In the genomic region with DNA sequence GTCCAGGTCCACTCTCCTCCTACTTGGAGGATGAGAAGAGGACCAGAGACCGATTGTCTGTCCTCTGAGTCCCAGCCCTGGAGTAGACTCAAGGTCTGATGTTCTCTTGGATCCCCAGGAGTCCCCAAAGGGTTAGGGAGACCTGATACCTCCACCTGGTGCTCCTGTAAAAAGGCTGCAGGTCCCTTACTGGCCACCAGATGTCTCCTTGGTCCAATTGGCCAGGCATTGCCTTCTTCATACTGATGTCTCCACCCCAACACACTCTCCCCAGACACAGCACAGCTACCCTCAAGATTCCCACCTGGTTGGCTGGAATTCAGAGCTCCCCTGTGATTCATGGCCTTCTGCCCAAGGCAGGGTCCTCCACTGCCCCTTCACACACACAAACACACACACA, we compare ENCODE assay signal across 9 mouse cellular contexts. TPM values are rescaled to one million over a fixed set of nuclear protein-coding genes. Genes with fewer than 3 reads are reported as not detected.
DNase-seq lines count a peak whose midpoint lies in the region; ATAC-seq and TF ChIP-seq lines count a peak whose summit lies in the region.
"Had no signal": no experiment of that assay in that cellular context is flagged by ENCODE, and none has a peak within 500 bp of the region (broad histone marks: within the 10 kb centered on the region; RNA-seq: fewer than 3 reads in every experiment).

No protein-coding gene starts in this region.

- H3K4me2 ChIP-seq in liver, embryonic 11.5 days = no peak overlapping the region
- H3K4me2 ChIP-seq: heart, embryonic 15.5 days had no signal

- no peak overlapping the region for H3K27ac ChIP-seq in liver, embryonic 11.5 days (ENCODE audit: low read depth, low read length)
- H3K27ac ChIP-seq in bone marrow, adult 2 months (ENCODE audit: control insufficient read depth, insufficient read depth, low read depth, low read length, poor library complexity) = no peak overlapping the region
- H3K27ac ChIP-seq: heart, embryonic 15.5 days had no signal

- TF ChIP-seq POLR2A in bone marrow, adult 2 months (IDR thresholded peaks at IDR 0.05; ENCODE audit: borderline replicate concordance, control insufficient read depth, low read depth, low read length) = no peak

- H3K4me1 ChIP-seq in liver, embryonic 11.5 days (replicated peaks; ENCODE audit: control insufficient read depth, insufficient read depth, low read length) = peaks cover 10% of the 10 kb centered on the region
- peaks cover 6% of the 10 kb centered on the region; the same call in 1 of the 2 replicates for H3K4me1 ChIP-seq in bone marrow, adult 2 months (ENCODE audit: control insufficient read depth, insufficient read depth, low read length)

- no peak overlapping the region for H3K9ac ChIP-seq in liver, embryonic 11.5 days (ENCODE audit: low read depth, low read length)
- H3K9ac ChIP-seq: heart, embryonic 15.5 days had no signal

- WGBS in liver, embryonic 11.5 days = 31% methylated on average over 1 of the region's 1 CpGs
- WGBS in bone marrow, adult 2 months = 42% methylated on average over 1 of the region's 1 CpGs

- no peaks in the 10 kb centered on the region for H3K9me3 ChIP-seq in liver, embryonic 11.5 days (ENCODE audit: control insufficient read depth, low read length)
- H3K9me3 ChIP-seq: heart, embryonic 15.5 days had no signal

- peaks cover 20% of the 10 kb centered on the region for H3K27me3 ChIP-seq in liver, embryonic 11.5 days (replicated peaks; ENCODE audit: control insufficient read depth, insufficient read depth, low read length)

- peak; percentile 60 to 88 for DNase-seq in adrenal gland, adult (ENCODE audit: inconsistent age in 2 of 2, low spot score in 1 of 2)
- DNase-seq in adrenal gland, adult 8-10 months = no peak
- peak; percentile 64 for DNase-seq in liver
- no peak for DNase-seq in liver, embryonic 11.5 days (ENCODE audit: low spot score)
- peak; percentile 76 for DNase-seq in lung, postnatal 10 days
- DNase-seq in thymus, postnatal 14 days = peak; percentile 75

- no peak overlapping the region for H3K4me3 ChIP-seq in liver, embryonic 11.5 days (ENCODE audit: low read depth, low read length)
- H3K4me3 ChIP-seq in bone marrow, adult 2 months (replicated peaks; ENCODE audit: control insufficient read depth, low read depth, low read length) = no peak overlapping the region
- H3K4me3 ChIP-seq: heart, embryonic 15.5 days had no signal

- H3K36me3 ChIP-seq in liver, embryonic 11.5 days (ENCODE audit: control insufficient read depth, insufficient read depth, low read length) = no peaks in the 10 kb centered on the region
- H3K36me3 ChIP-seq: heart, embryonic 15.5 days had no signal

- TF ChIP-seq CTCF in bone marrow, adult 2 months (IDR thresholded peaks at IDR 0.05; ENCODE audit: control insufficient read depth, insufficient read depth, low read length) = peak; percentile 79

- no peak for ATAC-seq in liver, embryonic 11.5 days (replicated peaks; ENCODE audit: low FRiP score)
- peak; percentile 57 for ATAC-seq in granulocyte monocyte progenitor cell, adult 5-6 weeks (replicated peaks; ENCODE audit: poor library complexity, severe bottlenecking)

RNA-seq across cellular contexts. Expression of a gene that starts 22.8 kb away (rescaled TPM):
- 10 to 100 TPM; 15.2 to 18.4 (median 16.7) TPM for total RNA-seq in adrenal gland, adult 8-10 months (2022)
- polyA plus RNA-seq in liver, embryonic 11.5 days (2014; fragmentation: Nextera tagmentation; extraction: Ambion mirVana) = 15.2 TPM in 2 replicates
- 2.1 and 5.2 TPM in 2 replicates for polyA plus RNA-seq in bone marrow, adult 2 months (2011; ENCODE audit: insufficient read depth, insufficient read length, low replicate concordance, missing spikeins)
- total RNA-seq in granulocyte monocyte progenitor cell, adult 5-6 weeks (2014; fragmentation: Nextera tagmentation) = 13.0 and 15.1 TPM in 2 replicates
- total RNA-seq in granulocyte monocyte progenitor cell, adult 5-6 weeks (2017) = 6.6 and 14.4 TPM in 2 replicates

RNA-seq across cellular contexts. Expression of a gene that starts 22.9 kb away (rescaled TPM):
- 10 to 100 TPM; 34.3 to 43.0 (median 36.2) TPM for total RNA-seq in adrenal gland, adult 8-10 months (2022)
- 34.7 and 36.8 TPM in 2 replicates for polyA plus RNA-seq in liver, embryonic 11.5 days (2014; fragmentation: Nextera tagmentation; extraction: Ambion mirVana)
- 16.1 and 32.6 TPM in 2 replicates for polyA plus RNA-seq in bone marrow, adult 2 months (2011; ENCODE audit: insufficient read depth, insufficient read length, low replicate concordance, missing spikeins)
- 27.1 and 50.2 TPM in 2 replicates for total RNA-seq in granulocyte monocyte progenitor cell, adult 5-6 weeks (2014; fragmentation: Nextera tagmentation)
- total RNA-seq in granulocyte monocyte progenitor cell, adult 5-6 weeks (2017) = 31.8 and 42.4 TPM in 2 replicates

Comparison
In these comparisons a context has a peak if more than half of its experiments do, and no peak if none do; other contexts are left out.
1. DNase-seq: peak in adrenal gland, adult (2 of 2), liver (single experiment), lung, postnatal 10 days (single experiment) and thymus, postnatal 14 days (single experiment); none in adrenal gland, adult 8-10 months (single experiment) and liver, embryonic 11.5 days (single experiment).